Mouse (Mus musculus): ENCODE measurements around the gene Rpp25. TPM values are rescaled to one million over a fixed set of nuclear protein-coding genes. Genes with fewer than 3 reads are reported as not detected.

Gene Rpp25
- polyA plus RNA-seq, 1 experiment from 2014 or later: 4.2 TPM

DNA sequence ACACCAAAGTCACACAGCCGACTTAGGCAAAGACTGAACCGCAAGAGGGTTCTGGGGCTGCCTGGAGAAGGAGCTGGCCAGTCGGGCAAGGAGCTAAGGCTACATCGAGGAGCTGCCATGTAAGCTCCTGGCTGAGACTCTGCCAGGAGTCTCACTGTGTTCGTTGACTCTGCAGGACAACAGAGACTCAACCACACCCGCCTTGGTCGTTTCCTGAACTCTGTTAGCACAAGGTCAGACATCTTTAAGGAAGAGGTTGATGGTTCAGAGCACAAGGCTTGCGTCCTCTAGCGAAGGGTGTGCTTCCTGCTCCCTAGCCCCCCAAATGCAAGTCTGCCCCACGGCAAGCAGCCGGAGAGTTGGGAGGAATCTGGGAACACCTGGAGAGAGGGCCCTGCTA, 44.0 kb downstream of the Rpp25 start:
- H3K36me3 ChIP-seq (ENCODE audit: insufficient read depth, low read length): peaks cover 47% of the 10 kb centered on the region
- no peak for DNase-seq (ENCODE audit: low spot score)
- H3K9ac ChIP-seq (ENCODE audit: low read depth, low read length): no peak overlapping the region
- no peaks in the 10 kb centered on the region for H3K9me3 ChIP-seq (replicated peaks; ENCODE audit: low read length)
- no peaks in the 10 kb centered on the region for H3K27me3 ChIP-seq (ENCODE audit: insufficient read depth, low read length)
- no peak overlapping the region for H3K27ac ChIP-seq
- ATAC-seq (replicated peaks; ENCODE audit: low FRiP score, low read depth): no peak
- no peak for TF ChIP-seq CTCF (IDR thresholded peaks at IDR 0.05; ENCODE audit: low read depth)
- H3K4me3 ChIP-seq (replicated peaks; ENCODE audit: low read depth, low read length): no peak overlapping the region
- WGBS: 89% methylated on average over 11 of the region's 11 CpGs
- H3K4me1 ChIP-seq (replicated peaks; ENCODE audit: insufficient read depth, low read length): peaks cover 7% of the 10 kb centered on the region; the same call in 1 of the 2 replicates
- H3K4me2 ChIP-seq (ENCODE audit: low read length): no peak overlapping the region

DNA sequence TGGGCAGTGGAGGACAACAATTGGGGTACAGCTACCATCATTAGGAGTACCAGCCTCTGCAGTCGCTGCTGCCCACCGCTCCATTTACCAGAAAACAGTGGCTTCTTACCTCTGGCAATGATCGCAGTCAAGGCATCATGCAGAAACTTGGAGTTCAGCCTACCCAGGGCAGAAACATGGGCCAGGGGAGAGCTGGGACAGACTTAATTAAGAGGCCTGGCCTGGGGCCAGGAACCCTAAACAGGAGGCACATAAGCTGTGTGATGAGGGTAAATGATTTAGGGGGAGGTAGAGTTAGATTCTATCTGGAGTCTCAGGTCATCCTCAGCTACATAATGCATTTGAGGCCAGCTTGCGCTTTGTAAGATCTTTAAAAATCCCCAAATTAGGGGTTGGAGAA, 45.4 kb downstream of the Rpp25 start:
- H3K9me3 ChIP-seq (replicated peaks; ENCODE audit: low read length): no peaks in the 10 kb centered on the region
- no peaks in the 10 kb centered on the region for H3K27me3 ChIP-seq (ENCODE audit: insufficient read depth, low read length)
- TF ChIP-seq CTCF (IDR thresholded peaks at IDR 0.05; ENCODE audit: low read depth): no peak
- peaks cover 36% of the 10 kb centered on the region for H3K36me3 ChIP-seq (ENCODE audit: insufficient read depth, low read length)
- ATAC-seq (replicated peaks; ENCODE audit: low FRiP score, low read depth): no peak
- no peak overlapping the region for H3K4me2 ChIP-seq (ENCODE audit: low read length)
- peaks cover 7% of the 10 kb centered on the region; the same call in 1 of the 2 replicates for H3K4me1 ChIP-seq (replicated peaks; ENCODE audit: insufficient read depth, low read length)
- 90% methylated on average over 4 of the region's 4 CpGs for WGBS
- no peak for DNase-seq (ENCODE audit: low spot score)
- H3K27ac ChIP-seq: no peak overlapping the region
- no peak overlapping the region for H3K4me3 ChIP-seq (replicated peaks; ENCODE audit: low read depth, low read length)
- H3K9ac ChIP-seq (ENCODE audit: low read depth, low read length): no peak overlapping the region

DNA sequence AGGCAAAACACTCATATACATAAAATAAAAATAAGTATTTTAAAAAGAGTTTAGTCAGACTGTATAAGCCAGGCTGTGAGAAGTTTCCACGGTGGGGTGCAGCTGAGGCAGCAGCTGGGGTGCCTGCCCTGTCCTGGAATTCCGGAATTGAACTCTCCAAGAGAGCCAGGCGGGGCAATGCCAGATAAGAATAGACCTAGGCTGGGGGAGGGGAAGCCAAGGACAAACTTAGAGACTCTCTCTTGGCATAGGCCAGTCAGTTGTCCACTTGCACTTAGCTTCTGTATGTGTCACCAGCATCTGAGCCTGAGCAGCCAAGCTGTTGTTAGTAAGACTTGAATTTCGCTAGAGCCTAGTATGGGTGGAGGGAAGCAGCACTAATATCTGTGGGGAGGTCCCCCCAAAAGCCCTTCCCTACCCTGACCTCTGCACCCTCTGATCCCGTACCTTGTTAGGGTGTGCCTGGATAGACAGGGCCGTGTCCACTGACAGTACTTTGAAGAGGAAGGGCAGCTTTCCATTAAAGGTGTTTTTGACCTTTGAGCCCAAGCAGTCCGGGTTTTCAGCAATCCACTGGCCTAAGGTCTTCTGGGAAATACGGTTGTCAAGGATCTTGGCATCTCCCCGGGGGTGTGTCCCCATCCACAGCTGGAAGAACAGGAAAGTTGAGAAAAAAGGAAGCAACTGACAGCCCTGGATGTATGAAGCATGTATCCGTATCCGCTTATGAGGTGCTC, 46.5 kb downstream of the Rpp25 start:
- TF ChIP-seq CTCF (IDR thresholded peaks at IDR 0.05; ENCODE audit: low read depth): no peak
- no peak overlapping the region for H3K9ac ChIP-seq (ENCODE audit: low read depth, low read length)
- no peaks in the 10 kb centered on the region for H3K27me3 ChIP-seq (ENCODE audit: insufficient read depth, low read length)
- no peaks in the 10 kb centered on the region for H3K9me3 ChIP-seq (replicated peaks; ENCODE audit: low read length)
- no peak for DNase-seq (ENCODE audit: low spot score)
- H3K36me3 ChIP-seq (ENCODE audit: insufficient read depth, low read length): peaks cover 28% of the 10 kb centered on the region
- H3K27ac ChIP-seq: no peak overlapping the region
- 84% methylated on average over 11 of the region's 11 CpGs for WGBS
- no peak overlapping the region for H3K4me2 ChIP-seq (ENCODE audit: low read length)
- H3K4me3 ChIP-seq (replicated peaks; ENCODE audit: low read depth, low read length): no peak overlapping the region
- ATAC-seq (replicated peaks; ENCODE audit: low FRiP score, low read depth): no peak
- peaks cover 7% of the 10 kb centered on the region; the same call in 1 of the 2 replicates for H3K4me1 ChIP-seq (replicated peaks; ENCODE audit: insufficient read depth, low read length)

GRCm38 (mm10) chr9:57552139-57552887, 48.5 kb downstream of the Rpp25 start, which contains the start of gene Mpi:
Gene Mpi, minus strand, starts transcription at chr9:57552763.
- Histone ChIP-seq H3K9ac (ENCODE audit: low read depth, low read length) (peak within 1 kb of the TSS; percentile 72), H3K27ac (no peak within 1 kb of the TSS), H3K27me3 (ENCODE audit: insufficient read depth, low read length) (no peaks in the 10 kb centered on the region), H3K36me3 (ENCODE audit: insufficient read depth, low read length) (peaks cover 16% of the 10 kb centered on the region), H3K4me3 (replicated peaks; ENCODE audit: low read depth, low read length) (peak within 1 kb of the TSS; percentile 62), H3K4me2 (ENCODE audit: low read length) (peak within 1 kb of the TSS; percentile 75), H3K4me1 (replicated peaks; ENCODE audit: insufficient read depth, low read length) (peaks cover 7% of the 10 kb centered on the region; the same call in 1 of the 2 replicates), H3K9me3 (replicated peaks; ENCODE audit: low read length) (no peaks in the 10 kb centered on the region)
- DNase-seq (ENCODE audit: low spot score) (peak; percentile 79), ATAC-seq (replicated peaks; ENCODE audit: low FRiP score, low read depth) (peak; percentile 22; the same call in 1 of the 2 replicates)
- no peak for TF ChIP-seq CTCF (IDR thresholded peaks at IDR 0.05; ENCODE audit: low read depth)
- 0% methylated on average over 28 of the region's 28 CpGs for WGBS

DNA sequence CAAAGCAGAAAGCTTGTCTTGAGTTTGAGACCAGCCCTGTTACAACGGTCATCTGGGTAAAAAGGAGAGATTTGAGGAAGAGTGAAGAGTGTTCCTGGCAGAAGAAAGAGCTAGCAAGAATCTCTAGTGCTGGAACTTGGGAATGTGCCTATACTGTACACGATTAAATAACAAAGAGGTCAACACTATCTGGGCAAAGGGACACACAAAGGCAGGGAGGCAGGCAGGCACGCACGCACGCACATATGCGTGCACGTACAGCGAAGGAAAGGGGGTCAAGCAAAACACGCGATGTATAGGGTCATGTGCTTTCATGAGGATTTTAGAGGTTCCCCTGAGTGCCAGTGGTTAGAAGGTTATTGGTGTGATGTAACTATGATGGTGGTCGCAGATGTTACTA, 49.3 kb downstream of the Rpp25 start:
- Histone ChIP-seq H3K9ac (ENCODE audit: low read depth, low read length) (no peak overlapping the region), H3K4me1 (replicated peaks; ENCODE audit: insufficient read depth, low read length) (peaks cover 7% of the 10 kb centered on the region; the same call in 1 of the 2 replicates), H3K36me3 (ENCODE audit: insufficient read depth, low read length) (0 out of 2 replicates have a peak, but pooled peaks cover 9% of the 10 kb centered on the region), H3K4me2 (ENCODE audit: low read length) (no peak overlapping the region), H3K4me3 (replicated peaks; ENCODE audit: low read depth, low read length) (no peak overlapping the region), H3K9me3 (replicated peaks; ENCODE audit: low read length) (no peaks in the 10 kb centered on the region), H3K27ac (no peak overlapping the region), H3K27me3 (ENCODE audit: insufficient read depth, low read length) (no peaks in the 10 kb centered on the region)
- no peak for TF ChIP-seq CTCF (IDR thresholded peaks at IDR 0.05; ENCODE audit: low read depth)
- ATAC-seq (replicated peaks; ENCODE audit: low FRiP score, low read depth) (no peak), DNase-seq (ENCODE audit: low spot score) (no peak)
- WGBS: 76% methylated on average over 11 of the region's 11 CpGs

DNA sequence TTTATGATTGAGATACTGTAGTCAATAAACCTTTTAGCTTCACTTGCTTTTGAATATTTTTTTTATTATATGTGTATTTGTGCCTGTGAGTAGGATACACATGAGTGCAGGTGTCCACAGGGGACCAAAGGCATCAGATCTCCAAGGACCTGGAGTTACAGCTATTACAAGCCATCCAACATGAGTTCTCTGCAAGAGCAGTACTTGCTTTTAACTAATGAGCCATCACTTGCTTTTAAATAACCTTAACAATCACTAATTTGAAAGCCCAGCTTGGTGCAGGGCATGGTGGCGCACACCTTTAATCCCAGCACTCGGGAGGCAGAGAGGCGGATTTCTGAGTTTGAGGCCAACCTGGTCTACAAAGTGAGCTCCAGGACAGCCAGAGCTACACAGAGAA, 50.9 kb downstream of the Rpp25 start:
- 65% methylated on average over 3 of the region's 3 CpGs for WGBS

More for the DNA sequence above, 50.9 kb downstream of the Rpp25 start:
- Histone ChIP-seq H3K9me3 (replicated peaks; ENCODE audit: low read length) (no peaks in the 10 kb centered on the region), H3K4me1 (replicated peaks; ENCODE audit: insufficient read depth, low read length) (peaks cover 7% of the 10 kb centered on the region; the same call in 1 of the 2 replicates), H3K9ac (ENCODE audit: low read depth, low read length) (no peak overlapping the region), H3K27ac (no peak overlapping the region), H3K36me3 (ENCODE audit: insufficient read depth, low read length) (0 out of 2 replicates have a peak, but pooled peaks cover 9% of the 10 kb centered on the region), H3K4me2 (ENCODE audit: low read length) (no peak overlapping the region), H3K4me3 (replicated peaks; ENCODE audit: low read depth, low read length) (no peak overlapping the region), H3K27me3 (ENCODE audit: insufficient read depth, low read length) (no peaks in the 10 kb centered on the region)
- DNase-seq (ENCODE audit: low spot score): no peak
- ATAC-seq (replicated peaks; ENCODE audit: low FRiP score, low read depth): no peak
- no peak for TF ChIP-seq CTCF (IDR thresholded peaks at IDR 0.05; ENCODE audit: low read depth)

Other genes starting within 250 kb of the Rpp25 start
- 13.1 and 13.6 TPM in 2 replicates for gene 1700017B05Rik, start 241.4 kb upstream of the Rpp25 start, polyA plus RNA-seq (2015; fragmentation: Nextera tagmentation; extraction: Ambion mirVana)
- 29.6 and 34.8 TPM in 2 replicates for gene Ppcdc, start 63.9 kb upstream of the Rpp25 start, polyA plus RNA-seq (2015; fragmentation: Nextera tagmentation; extraction: Ambion mirVana)
- 18.3 and 19.4 TPM in 2 replicates for gene Scamp5, start 36.0 kb upstream of the Rpp25 start, polyA plus RNA-seq (2015; fragmentation: Nextera tagmentation; extraction: Ambion mirVana)
- 1,314 and 1,348 TPM in 2 replicates for gene Cox5a, start 17.2 kb downstream of the Rpp25 start, polyA plus RNA-seq (2015; fragmentation: Nextera tagmentation; extraction: Ambion mirVana)
- gene Fam219b, start 33.5 kb downstream of the Rpp25 start, polyA plus RNA-seq (2015; fragmentation: Nextera tagmentation; extraction: Ambion mirVana): 13.6 and 15.1 TPM in 2 replicates
- gene Mpi, start 48.7 kb downstream of the Rpp25 start, polyA plus RNA-seq (2015; fragmentation: Nextera tagmentation; extraction: Ambion mirVana): 34.5 and 35.9 TPM in 2 replicates
- 100 and 104 TPM in 2 replicates for gene Scamp2, start 56.9 kb downstream of the Rpp25 start, polyA plus RNA-seq (2015; fragmentation: Nextera tagmentation; extraction: Ambion mirVana)
- 8.0 and 8.4 TPM in 2 replicates for gene Ulk3, start 85.4 kb downstream of the Rpp25 start, polyA plus RNA-seq (2015; fragmentation: Nextera tagmentation; extraction: Ambion mirVana)
- gene Cplx3, start 102.3 kb downstream of the Rpp25 start, polyA plus RNA-seq (2015; fragmentation: Nextera tagmentation; extraction: Ambion mirVana): 0.04 TPM in 1 of 2 replicates, not detected in the other
- gene Lman1l, start 116.7 kb downstream of the Rpp25 start, polyA plus RNA-seq (2015; fragmentation: Nextera tagmentation; extraction: Ambion mirVana): not detected in 2 replicates
- gene Csk, start 149.6 kb downstream of the Rpp25 start, polyA plus RNA-seq (2015; fragmentation: Nextera tagmentation; extraction: Ambion mirVana): 23.9 and 25.2 TPM in 2 replicates
- not detected in 2 replicates for gene Cyp1a2, start 179.7 kb downstream of the Rpp25 start, polyA plus RNA-seq (2015; fragmentation: Nextera tagmentation; extraction: Ambion mirVana)
- gene Cyp1a1, start 183.9 kb downstream of the Rpp25 start, polyA plus RNA-seq (2015; fragmentation: Nextera tagmentation; extraction: Ambion mirVana): 0.29 and 0.34 TPM in 2 replicates
- 23.1 and 26.4 TPM in 2 replicates for gene Edc3, start 204.5 kb downstream of the Rpp25 start, polyA plus RNA-seq (2015; fragmentation: Nextera tagmentation; extraction: Ambion mirVana)

Measured in kidney, postnatal 0 days (tissue).